Mouse (Mus musculus): ENCODE data around the gene Mrpl12.

- TF ChIP-seq CTCF (IDR thresholded peaks at IDR 0.05; ENCODE audit: low read depth) (no peak), EP300 (IDR thresholded peaks at IDR 0.05; ENCODE audit: low read depth) (no peak)
These were observed 13.8 kb downstream of the Mrpl12 start for GRCm38 (mm10) chr11:120498226-120498625.
